Mouse (Mus musculus): ENCODE data around the gene Pnck.

GRCm38 (mm10) chrX:73615876-73616275 lies 44.0 kb downstream of the Pnck start:
- TF ChIP-seq CTCF (IDR thresholded peaks at IDR 0.05; ENCODE audit: low read depth), result no peak
- no peak for TF ChIP-seq EP300 (IDR thresholded peaks at IDR 0.05; ENCODE audit: low read depth)
